Mouse (Mus musculus): ENCODE measurements around the gene Adamts13. TPM values are rescaled to one million over a fixed set of nuclear protein-coding genes. Genes with fewer than 3 reads are reported as not detected.
A peak's percentile ranks its signal among the peaks of the same experiment; 100 is the strongest.

Adamts13 gene
- polyA plus RNA-seq, 1 experiment from 2014 or later: not detected

GRCm38 (mm10) chr2:27025545-27025944 is 52.3 kb downstream of the Adamts13 start:
- ATAC-seq: no peak
- WGBS: 85% methylated on average over 3 of the region's 3 CpGs
- Histone ChIP-seq H3K4me2 (ENCODE audit: low read length) (no peak overlapping the region), H3K4me3 (ENCODE audit: low read depth, low read length) (no peak overlapping the region), H3K4me1 (ENCODE audit: control insufficient read depth, insufficient read depth, low read length) (peaks cover 7% of the 10 kb centered on the region), H3K27ac (ENCODE audit: low read length) (no peak overlapping the region), H3K36me3 (ENCODE audit: control insufficient read depth, insufficient read depth, low read length) (no peaks in the 10 kb centered on the region), H3K9me3 (replicated peaks; ENCODE audit: control insufficient read depth, low read length, poor library complexity, severe bottlenecking) (no peaks in the 10 kb centered on the region), H3K27me3 (ENCODE audit: control insufficient read depth, insufficient read depth, low read depth, low read length) (no peaks in the 10 kb centered on the region; the same call in 1 of the 2 replicates), H3K9ac (ENCODE audit: low read depth, low read length) (no peak overlapping the region)

- H3K27ac ChIP-seq (ENCODE audit: low read length): no peak overlapping the region
- no peak for ATAC-seq
- no peaks in the 10 kb centered on the region for H3K9me3 ChIP-seq (replicated peaks; ENCODE audit: control insufficient read depth, low read length, poor library complexity, severe bottlenecking)
- peak overlapping the region; percentile 81; the same call in 1 of the 2 replicates for H3K4me2 ChIP-seq (ENCODE audit: low read length)
- 97% methylated on average over 3 of the region's 3 CpGs for WGBS
- H3K27me3 ChIP-seq (ENCODE audit: control insufficient read depth, insufficient read depth, low read depth, low read length): no peaks in the 10 kb centered on the region; the same call in 1 of the 2 replicates
- H3K36me3 ChIP-seq (ENCODE audit: control insufficient read depth, insufficient read depth, low read length): no peaks in the 10 kb centered on the region
- H3K4me3 ChIP-seq (ENCODE audit: low read depth, low read length): no peak overlapping the region
- H3K9ac ChIP-seq (ENCODE audit: low read depth, low read length): no peak overlapping the region
- peaks cover 7% of the 10 kb centered on the region for H3K4me1 ChIP-seq (ENCODE audit: control insufficient read depth, insufficient read depth, low read length)
Observed at GRCm38 (mm10) chr2:27026332-27026731, 53.1 kb downstream of the Adamts13 start.

GRCm38 (mm10) chr2:27026857-27027617 is 53.8 kb downstream of the Adamts13 start:
- WGBS: 67% methylated on average over 10 of the region's 10 CpGs
- Histone ChIP-seq H3K4me3 (ENCODE audit: low read depth, low read length) (peak overlapping the region; percentile 51), H3K9me3 (replicated peaks; ENCODE audit: control insufficient read depth, low read length, poor library complexity, severe bottlenecking) (no peaks in the 10 kb centered on the region), H3K9ac (ENCODE audit: low read depth, low read length) (peak overlapping the region; percentile 76), H3K36me3 (ENCODE audit: control insufficient read depth, insufficient read depth, low read length) (no peaks in the 10 kb centered on the region), H3K27me3 (ENCODE audit: control insufficient read depth, insufficient read depth, low read depth, low read length) (no peaks in the 10 kb centered on the region; the same call in 1 of the 2 replicates), H3K4me1 (ENCODE audit: control insufficient read depth, insufficient read depth, low read length) (peaks cover 7% of the 10 kb centered on the region), H3K27ac (ENCODE audit: low read length) (peak overlapping the region; percentile 73; the same call in 1 of the 2 replicates), H3K4me2 (ENCODE audit: low read length) (peak overlapping the region; percentile 81)
- no peak for ATAC-seq

DNA sequence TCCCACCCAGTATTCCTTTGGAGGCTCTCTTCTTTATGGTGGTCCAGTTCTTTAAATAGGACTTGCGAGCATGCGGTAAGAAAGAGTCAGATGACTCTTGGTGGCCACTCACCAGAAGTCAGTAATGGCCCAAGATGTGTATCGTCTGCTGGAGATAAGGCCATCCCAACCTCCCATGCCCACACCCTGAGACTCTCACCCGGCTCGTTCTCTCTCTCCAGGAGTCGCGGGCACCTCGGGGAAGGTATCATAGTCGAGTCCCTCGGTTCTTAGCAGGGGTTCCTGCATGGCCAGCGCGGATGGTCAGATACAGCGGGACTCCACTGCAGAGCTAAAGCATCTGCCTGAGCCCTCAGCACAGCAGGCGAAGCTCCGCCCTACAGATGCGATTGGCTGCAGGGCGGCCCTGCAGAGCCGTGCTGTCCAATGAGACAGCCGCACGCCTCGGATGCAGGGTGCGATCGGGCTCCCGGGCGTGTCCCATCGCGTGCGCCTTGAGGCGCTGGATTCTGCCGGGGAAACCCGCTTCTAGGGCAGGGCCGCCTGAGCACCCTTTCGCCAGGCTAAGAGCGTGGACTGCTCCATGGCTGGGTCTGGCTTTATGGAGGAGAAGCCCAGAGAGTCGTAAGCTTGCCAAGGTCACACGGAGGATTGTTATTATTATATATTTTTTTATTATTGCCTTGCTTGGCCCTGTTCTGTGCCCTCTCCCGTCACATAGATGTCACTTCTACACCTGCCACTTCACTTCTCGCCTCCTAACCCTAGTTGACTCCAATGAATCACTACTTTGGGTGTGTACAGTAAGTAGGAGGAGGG is 54.6 kb downstream of the Adamts13 start, which contains the start of gene Slc2a6:
TSS of gene Slc2a6 (minus strand) at position 381 of the 819 bp plus-strand sequence.
- H3K4me2 ChIP-seq (ENCODE audit: low read length): peak within 1 kb of the TSS; percentile 81
- no peaks in the 10 kb centered on the region for H3K9me3 ChIP-seq (replicated peaks; ENCODE audit: control insufficient read depth, low read length, poor library complexity, severe bottlenecking)
- peak; percentile 99 for ATAC-seq
- H3K27ac ChIP-seq (ENCODE audit: low read length): peak within 1 kb of the TSS; percentile 73
- H3K36me3 ChIP-seq (ENCODE audit: control insufficient read depth, insufficient read depth, low read length): no peaks in the 10 kb centered on the region
- no peaks in the 10 kb centered on the region; the same call in 1 of the 2 replicates for H3K27me3 ChIP-seq (ENCODE audit: control insufficient read depth, insufficient read depth, low read depth, low read length)
- H3K9ac ChIP-seq (ENCODE audit: low read depth, low read length): peak within 1 kb of the TSS; percentile 76
- peak within 1 kb of the TSS; percentile 51 for H3K4me3 ChIP-seq (ENCODE audit: low read depth, low read length)
- peaks cover 7% of the 10 kb centered on the region for H3K4me1 ChIP-seq (ENCODE audit: control insufficient read depth, insufficient read depth, low read length)
- 3% methylated on average over 38 of the region's 38 CpGs for WGBS

- peak overlapping the region; percentile 76 for H3K9ac ChIP-seq (ENCODE audit: low read depth, low read length)
- no peak; the same call in 1 of the 2 replicates for ATAC-seq
- H3K9me3 ChIP-seq (replicated peaks; ENCODE audit: control insufficient read depth, low read length, poor library complexity, severe bottlenecking): no peaks in the 10 kb centered on the region
- peaks cover 7% of the 10 kb centered on the region for H3K4me1 ChIP-seq (ENCODE audit: control insufficient read depth, insufficient read depth, low read length)
- H3K27ac ChIP-seq (ENCODE audit: low read length): peak overlapping the region; percentile 73
- peak overlapping the region; percentile 81 for H3K4me2 ChIP-seq (ENCODE audit: low read length)
- no peaks in the 10 kb centered on the region for H3K36me3 ChIP-seq (ENCODE audit: control insufficient read depth, insufficient read depth, low read length)
- no peaks in the 10 kb centered on the region; the same call in 1 of the 2 replicates for H3K27me3 ChIP-seq (ENCODE audit: control insufficient read depth, insufficient read depth, low read depth, low read length)
- 77% methylated on average over 4 of the region's 4 CpGs for WGBS
- peak overlapping the region; percentile 51 for H3K4me3 ChIP-seq (ENCODE audit: low read depth, low read length)
Observed at GRCm38 (mm10) chr2:27028437-27029015, 55.3 kb downstream of the Adamts13 start.

GRCm38 (mm10) chr2:27032361-27032760 is 59.1 kb downstream of the Adamts13 start:
- H3K36me3 ChIP-seq (ENCODE audit: control insufficient read depth, insufficient read depth, low read length): no peaks in the 10 kb centered on the region
- H3K4me3 ChIP-seq (ENCODE audit: low read depth, low read length): no peak overlapping the region
- no peak for ATAC-seq
- H3K9me3 ChIP-seq (replicated peaks; ENCODE audit: control insufficient read depth, low read length, poor library complexity, severe bottlenecking): no peaks in the 10 kb centered on the region
- peaks cover 5% of the 10 kb centered on the region for H3K4me1 ChIP-seq (ENCODE audit: control insufficient read depth, insufficient read depth, low read length)
- 84% methylated on average over 2 of the region's 2 CpGs for WGBS
- H3K4me2 ChIP-seq (ENCODE audit: low read length): no peak overlapping the region
- H3K27me3 ChIP-seq (ENCODE audit: control insufficient read depth, insufficient read depth, low read depth, low read length): no peaks in the 10 kb centered on the region; the same call in 1 of the 2 replicates
- no peak overlapping the region for H3K9ac ChIP-seq (ENCODE audit: low read depth, low read length)
- no peak overlapping the region for H3K27ac ChIP-seq (ENCODE audit: low read length)

- no peak for ATAC-seq
- no peak overlapping the region for H3K4me3 ChIP-seq (ENCODE audit: low read depth, low read length)
- 79% methylated on average over 3 of the region's 3 CpGs for WGBS
- no peaks in the 10 kb centered on the region for H3K36me3 ChIP-seq (ENCODE audit: control insufficient read depth, insufficient read depth, low read length)
- no peaks in the 10 kb centered on the region for H3K9me3 ChIP-seq (replicated peaks; ENCODE audit: control insufficient read depth, low read length, poor library complexity, severe bottlenecking)
- no peak overlapping the region for H3K9ac ChIP-seq (ENCODE audit: low read depth, low read length)
- H3K27me3 ChIP-seq (ENCODE audit: control insufficient read depth, insufficient read depth, low read depth, low read length): no peaks in the 10 kb centered on the region
- no peak overlapping the region for H3K4me2 ChIP-seq (ENCODE audit: low read length)
- H3K27ac ChIP-seq (ENCODE audit: low read length): no peak overlapping the region
- no peaks in the 10 kb centered on the region for H3K4me1 ChIP-seq (ENCODE audit: control insufficient read depth, insufficient read depth, low read length)
Observed at GRCm38 (mm10) chr2:27036003-27036402, 62.8 kb downstream of the Adamts13 start.

DNA sequence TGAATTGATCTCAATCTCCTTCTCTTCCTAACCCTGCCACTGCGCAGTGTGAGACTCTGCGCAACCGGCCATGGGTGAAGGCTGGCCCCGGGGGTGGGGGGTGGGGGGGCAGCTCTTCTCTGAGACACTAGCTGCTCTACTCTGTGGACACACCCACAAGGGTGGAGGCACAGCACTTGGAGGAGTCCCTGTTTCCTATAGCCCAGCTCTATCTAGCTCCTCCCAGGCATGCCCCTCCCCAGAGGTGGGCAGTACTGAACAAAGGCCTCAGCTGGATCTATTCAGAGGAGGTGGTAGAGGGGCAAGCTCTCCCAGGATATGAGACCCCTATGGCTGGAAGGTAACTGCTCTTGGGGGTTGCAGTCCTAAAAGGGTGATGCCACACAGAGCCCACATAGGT is 63.8 kb downstream of the Adamts13 start:
- Histone ChIP-seq H3K9me3 (replicated peaks; ENCODE audit: control insufficient read depth, low read length, poor library complexity, severe bottlenecking) (no peaks in the 10 kb centered on the region), H3K4me1 (ENCODE audit: control insufficient read depth, insufficient read depth, low read length) (no peaks in the 10 kb centered on the region), H3K27me3 (ENCODE audit: control insufficient read depth, insufficient read depth, low read depth, low read length) (no peaks in the 10 kb centered on the region), H3K4me3 (ENCODE audit: low read depth, low read length) (no peak overlapping the region), H3K36me3 (ENCODE audit: control insufficient read depth, insufficient read depth, low read length) (no peaks in the 10 kb centered on the region), H3K27ac (ENCODE audit: low read length) (no peak overlapping the region), H3K4me2 (ENCODE audit: low read length) (no peak overlapping the region), H3K9ac (ENCODE audit: low read depth, low read length) (no peak overlapping the region)
- WGBS: 68% methylated on average over 4 of the region's 4 CpGs
- no peak for ATAC-seq

All from midbrain, embryonic 16.5 days (tissue).